Mouse (Mus musculus): ENCODE measurements around the gene Abcb11.
A peak's percentile ranks its signal among the peaks of the same experiment; 100 is the strongest.

Abcb11 gene

DNA sequence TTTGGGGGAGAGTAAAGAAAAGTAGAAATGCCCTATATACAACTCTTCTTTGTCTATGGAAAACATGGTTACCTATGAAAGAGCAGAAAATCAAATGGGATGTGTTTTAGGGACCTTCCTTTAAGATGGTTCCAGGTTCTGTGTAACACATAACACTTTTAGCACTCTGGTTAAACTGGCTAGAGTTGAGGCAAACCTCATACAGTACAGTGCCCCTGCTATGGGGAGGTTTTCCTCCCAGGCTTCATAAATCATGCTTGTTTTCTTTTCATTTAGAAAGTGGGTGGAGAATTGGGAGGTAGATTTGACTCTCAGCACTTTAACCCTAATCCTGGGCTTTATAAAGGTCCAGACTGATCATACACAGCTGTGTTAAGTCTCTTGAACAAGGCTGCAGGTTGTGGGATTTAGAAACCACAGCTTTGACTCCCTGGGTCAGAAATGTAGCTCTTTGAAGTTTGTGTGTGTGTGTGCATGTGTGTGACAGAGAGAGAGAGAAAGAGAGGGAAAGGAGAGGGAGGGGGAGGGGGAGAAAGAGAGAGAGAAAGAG is 78.3 kb downstream of the Abcb11 start:
- no peak for DNase-seq (ENCODE audit: low read depth, low spot score)

DNA sequence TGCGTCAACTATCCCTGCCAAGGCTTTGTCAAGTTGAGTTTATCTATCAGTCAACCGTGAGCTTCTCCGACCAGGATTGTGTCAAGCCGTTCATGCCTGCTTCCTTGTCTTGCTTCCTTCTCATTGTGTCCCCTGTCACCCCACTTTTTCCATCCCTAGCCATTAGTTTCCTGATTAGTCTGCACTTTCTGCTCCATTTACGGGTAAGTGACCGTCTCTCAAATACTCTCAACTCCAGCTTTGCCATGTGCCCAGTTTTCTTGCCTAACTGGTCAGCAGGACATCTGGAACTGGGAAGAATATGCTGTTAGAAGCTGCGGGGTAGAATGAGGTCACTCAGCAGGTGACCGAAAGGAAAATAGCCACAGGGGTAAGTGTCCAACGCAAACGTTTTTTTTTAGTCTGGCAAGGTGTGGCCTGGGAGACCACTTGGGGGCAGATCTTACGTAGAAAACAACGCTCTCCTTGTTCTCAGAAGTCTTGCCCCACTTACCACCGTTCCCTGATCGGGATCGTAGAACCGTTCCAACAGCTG is 94.1 kb downstream of the Abcb11 start:
- DNase-seq (ENCODE audit: low read depth, low spot score) = no peak

DNA sequence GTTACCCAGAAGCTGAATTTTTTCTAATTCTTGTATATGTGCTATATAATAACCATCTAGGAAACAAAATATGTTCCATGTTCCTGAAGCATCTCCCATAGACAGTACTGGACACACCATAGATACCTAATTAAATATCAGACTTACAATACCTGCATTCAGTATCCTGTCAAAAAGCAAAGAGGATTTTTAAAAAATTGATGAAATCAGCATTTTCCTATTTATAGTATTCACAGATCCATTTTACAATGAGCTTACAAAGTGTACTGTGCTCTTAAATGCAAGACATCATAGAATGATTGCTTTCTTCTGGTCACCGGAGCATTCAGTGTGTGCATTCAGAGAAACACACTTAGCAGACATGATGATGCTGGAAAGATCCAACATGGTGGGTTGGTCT is 95.3 kb downstream of the Abcb11 start:
- no peak for DNase-seq (ENCODE audit: low read depth, low spot score)

DNA sequence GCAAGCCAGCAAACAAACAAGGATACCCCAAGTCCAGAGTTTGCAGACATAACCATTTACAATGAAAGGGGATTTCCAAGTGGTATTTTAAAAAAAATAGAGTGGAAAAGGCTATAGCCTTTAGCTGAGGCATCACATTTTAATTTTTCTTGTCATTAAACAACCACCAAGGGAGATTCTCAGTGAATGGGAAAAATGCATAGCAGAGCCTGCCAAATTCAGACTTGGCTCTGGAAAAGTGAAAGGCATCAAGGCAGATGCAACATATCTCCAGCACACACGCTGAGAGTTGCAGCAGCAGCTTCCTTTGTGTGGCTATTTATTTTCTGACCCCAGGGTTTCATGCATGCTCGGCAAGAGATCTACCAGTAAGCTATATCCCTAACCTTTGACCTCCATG is 97.5 kb downstream of the Abcb11 start:
- no peak for DNase-seq (ENCODE audit: low read depth, low spot score)

DNA sequence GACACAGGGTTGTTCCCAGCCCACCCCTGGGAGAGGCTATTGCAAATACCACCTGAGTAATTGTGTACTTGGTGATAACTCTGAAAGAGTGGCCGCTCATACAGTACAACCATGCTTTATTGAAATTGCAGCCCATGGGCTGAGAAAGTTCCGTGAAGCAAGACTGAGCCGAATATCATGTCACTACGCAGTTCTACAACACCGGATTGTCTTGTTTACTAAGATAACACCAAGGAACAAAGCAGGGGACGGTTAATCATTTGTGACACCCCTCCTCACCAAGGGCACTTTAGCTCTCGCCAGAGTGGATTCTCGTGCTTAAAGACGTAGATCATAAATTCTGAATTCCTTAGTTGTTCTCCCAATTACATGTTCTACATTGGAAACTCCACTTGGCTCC is 103.1 kb downstream of the Abcb11 start:
- no peak for DNase-seq (ENCODE audit: low read depth, low spot score)

DNA sequence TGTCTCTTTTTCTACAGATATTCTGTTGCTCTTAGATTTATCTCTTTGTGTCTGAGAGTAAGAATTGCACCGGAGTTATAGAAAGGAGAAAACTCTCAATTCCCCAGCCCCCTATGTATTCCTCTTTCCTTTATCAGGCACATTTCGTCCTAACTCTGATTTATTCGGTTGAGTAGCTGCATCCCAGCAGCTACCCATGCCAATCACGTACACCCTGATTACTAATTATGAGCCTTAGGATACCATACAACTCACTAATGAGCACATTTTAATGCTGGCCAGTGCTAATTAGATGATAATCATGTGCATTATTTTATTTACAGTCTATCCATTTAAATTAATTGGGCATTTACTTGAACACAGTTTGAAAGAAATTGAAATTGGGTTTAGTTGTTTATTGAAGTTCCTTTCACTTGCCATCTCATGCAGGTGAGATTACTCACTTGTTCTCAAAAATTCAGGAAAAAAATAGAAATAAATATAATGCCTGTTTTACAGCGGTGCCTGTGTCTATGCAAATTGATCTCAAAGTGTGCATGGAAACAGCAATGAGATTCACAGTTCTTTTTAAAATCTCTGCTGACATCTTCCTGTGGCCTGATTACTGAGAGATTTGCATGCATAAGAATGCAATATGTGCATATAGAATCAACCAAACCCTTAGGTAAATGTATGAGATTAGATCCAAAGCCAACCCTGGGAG is 107.3 kb downstream of the Abcb11 start:
- DNase-seq (ENCODE audit: low read depth, low spot score) = no peak

DNA sequence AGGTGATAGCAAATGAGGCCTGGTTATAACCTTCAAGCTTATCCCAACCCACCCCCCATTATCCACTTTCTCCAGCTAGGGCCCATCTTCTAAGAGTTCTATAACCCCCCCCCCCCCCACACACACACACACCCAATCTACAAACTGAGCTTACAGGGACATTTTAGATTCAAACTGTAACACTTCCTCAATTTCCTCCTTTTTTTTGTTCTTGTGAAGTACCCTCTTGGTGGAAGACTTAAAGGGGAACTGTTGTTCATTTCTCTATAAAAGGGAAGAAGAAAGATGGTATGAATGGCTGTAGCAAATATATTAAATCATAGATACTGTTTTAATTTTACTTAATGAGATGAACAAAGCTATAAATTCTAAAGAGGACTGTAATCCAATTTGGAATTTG is 110.3 kb downstream of the Abcb11 start:
- no peak for DNase-seq (ENCODE audit: low read depth, low spot score)

DNA sequence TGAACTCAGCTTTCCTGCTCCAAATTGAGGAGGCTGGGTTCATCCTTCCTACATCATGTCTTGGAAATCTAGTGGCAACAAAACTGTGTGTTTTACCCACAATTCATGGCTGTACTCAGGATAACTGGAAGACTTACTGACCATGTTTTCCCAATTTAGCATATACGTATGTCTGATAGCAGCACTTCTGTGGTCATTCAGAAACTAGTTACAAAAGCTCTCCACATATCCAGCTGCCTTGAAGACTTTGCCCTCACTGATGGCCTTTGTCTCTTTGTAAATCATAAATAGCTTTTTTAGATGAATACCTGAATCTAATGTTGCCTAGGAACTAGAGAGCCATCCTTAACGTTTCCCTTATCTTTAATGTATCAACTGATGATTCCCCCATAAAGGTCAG is 112.3 kb downstream of the Abcb11 start:
- DNase-seq (ENCODE audit: low read depth, low spot score) = no peak

DNA sequence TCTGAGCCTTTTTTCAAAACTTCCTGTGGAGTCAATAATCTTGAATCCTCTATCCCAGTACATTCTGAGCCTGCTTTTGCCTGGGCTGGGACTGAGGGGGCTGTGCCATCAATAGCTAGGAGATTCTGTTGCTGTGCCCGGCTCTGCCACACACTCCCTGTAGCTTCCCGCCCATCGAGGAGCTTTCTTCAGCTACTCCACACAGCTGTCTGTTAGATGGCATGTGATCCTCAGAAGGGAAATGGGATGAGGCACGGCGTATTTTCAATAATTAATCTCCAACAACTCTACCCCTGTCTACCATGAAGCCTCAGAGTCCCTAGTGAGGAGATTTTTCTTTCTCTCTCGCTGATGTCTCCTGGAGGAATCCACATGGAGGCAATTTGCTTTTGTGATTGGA is 113.8 kb downstream of the Abcb11 start:
- DNase-seq (ENCODE audit: low read depth, low spot score) = no peak

DNA sequence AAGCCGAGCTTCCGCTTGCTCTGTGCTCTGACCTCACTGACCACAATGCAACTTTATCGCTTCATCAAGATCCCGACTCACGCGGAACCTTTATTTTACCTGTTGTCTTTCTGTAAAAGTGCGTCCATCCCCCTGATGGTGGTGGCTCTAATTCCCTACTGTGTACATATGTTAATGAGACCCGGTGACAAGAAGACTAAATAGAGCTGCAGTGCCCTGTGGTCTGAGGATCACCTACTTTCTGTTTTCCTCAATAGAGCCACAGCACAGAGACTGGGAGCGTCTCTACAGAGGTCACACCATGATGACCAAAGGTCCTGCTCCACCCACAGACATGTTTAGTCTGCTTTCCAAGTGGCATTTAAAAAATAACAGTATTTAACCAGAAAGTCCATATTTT is 115.5 kb downstream of the Abcb11 start:
- DNase-seq (ENCODE audit: low read depth, low spot score) = no peak

DNA sequence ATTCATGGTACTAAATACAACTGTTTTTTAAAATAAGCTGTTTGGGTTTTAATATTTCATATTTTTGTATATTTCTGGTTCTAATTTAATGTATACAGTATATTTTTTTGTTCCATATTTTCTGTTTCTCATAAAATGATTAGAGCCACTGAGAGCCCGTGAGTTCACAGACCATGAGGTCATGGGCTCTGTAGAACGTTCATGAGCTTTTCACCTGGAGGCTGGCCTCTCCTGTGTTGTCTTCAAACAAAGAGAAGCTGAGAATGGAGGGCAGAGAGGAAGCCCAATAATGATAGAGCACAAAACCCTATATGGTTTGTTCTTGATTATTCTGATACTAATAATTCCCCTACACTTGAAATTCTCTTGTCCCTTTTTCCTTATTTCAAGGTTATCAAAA is 117.7 kb downstream of the Abcb11 start:
- DNase-seq (ENCODE audit: low read depth, low spot score) = no peak

DNA sequence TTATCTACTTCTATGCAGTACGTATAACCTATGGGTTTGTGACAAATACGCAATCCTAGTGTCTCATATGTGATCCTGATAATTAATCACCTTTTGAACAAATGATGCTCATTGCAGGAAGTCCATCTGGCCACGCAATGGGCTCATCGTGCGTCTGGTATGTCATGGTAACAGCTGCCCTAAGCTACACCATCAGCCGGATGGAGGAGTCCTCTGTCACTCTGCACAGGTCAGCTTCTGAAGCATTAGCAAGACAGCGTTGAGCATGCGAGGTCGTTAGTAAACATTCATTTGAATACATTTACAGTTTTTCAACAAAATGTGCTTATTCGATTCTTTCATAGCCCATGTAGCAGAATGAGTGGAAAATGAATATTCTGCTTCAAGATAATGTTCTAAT is 119.6 kb downstream of the Abcb11 start:
- DNase-seq (ENCODE audit: low read depth, low spot score) = no peak

DNA sequence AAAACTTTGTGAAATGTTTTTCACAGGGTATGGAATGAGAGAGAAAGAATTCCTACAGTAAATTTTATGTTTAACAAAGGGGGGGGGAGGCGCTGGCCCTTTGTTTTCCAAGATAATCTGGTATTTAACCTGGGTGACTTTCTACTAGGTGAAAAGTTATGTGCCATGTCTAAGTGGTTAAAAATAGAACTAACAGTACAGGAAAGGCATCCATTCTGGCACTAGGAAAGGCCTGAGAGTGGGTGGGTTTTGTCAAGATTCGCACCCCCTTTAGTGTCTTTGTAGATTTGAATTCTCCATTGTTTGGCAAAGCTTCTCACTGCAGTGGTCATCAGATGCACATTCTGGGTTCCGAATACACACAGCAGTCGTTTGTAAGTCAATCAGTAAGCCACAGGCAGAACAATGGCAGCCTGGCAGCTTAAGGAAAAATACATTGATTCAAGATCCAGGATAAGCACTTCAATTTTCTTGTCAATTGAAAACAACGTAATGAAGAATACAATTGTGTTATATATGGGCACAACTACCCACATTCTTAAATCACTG is 120.5 kb downstream of the Abcb11 start:
- DNase-seq (ENCODE audit: low read depth, low spot score) = no peak

DNA sequence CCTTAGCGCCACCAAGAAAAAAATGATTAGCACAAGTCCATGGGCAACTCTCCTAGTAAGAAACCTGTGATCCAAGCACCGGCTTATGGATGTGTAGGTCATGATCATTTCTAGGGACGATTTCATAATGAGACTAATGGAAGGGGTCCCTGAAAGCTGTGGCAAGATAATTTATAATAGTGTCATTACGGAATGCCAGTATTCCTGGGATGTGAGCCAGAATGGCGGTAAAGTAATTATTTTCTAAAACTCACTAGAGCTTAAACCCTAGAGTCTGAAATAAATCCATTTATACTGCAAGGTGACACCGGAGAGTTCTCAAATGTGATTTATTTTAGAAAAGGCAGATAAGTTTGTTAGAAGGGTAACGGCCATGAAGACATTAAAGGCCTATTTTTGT is 127.2 kb downstream of the Abcb11 start:
- DNase-seq (ENCODE audit: low read depth, low spot score) = no peak

DNA sequence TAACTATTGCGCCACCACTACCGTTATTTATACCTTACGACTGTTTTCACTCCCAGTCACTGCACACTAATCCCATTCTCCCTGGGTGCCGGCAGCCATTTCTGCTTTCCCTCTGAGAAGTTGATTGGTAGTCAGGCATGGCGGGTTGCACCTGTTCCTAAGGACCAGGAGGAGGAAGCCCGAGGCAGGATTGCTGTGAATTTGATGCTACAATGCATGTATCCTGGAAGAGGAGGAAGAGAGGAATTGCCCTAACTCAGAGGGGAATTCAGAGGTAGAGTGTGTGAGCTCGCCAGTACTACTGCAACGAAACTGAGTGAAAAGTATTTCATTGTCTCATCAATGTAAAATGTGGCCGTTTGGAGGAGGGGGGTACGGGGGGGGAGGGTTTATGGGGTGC is 129.8 kb downstream of the Abcb11 start:
- DNase-seq (ENCODE audit: low read depth, low spot score) = no peak

DNA sequence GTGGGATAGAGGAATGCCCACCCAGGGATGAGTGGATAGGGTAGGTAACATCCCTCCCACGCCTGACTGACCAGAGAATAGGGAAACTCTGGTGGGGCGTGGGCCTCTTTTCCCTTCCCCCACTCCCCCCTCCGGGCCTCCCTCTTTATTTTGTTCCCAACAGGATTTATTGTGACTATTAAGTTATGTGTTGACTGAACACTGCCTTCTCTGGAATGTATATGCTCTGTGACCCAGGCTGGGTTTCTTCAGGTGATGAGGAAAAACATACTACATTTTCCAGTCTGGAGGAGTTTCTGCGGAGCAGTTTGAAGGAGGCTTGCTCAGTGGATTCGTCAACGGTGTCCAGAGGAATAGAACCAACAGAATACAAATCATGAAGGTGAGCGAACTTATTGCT is 131.6 kb downstream of the Abcb11 start, which contains the start of gene G6pc2:
Gene G6pc2, plus strand, starts transcription at position 301 of the 400 bp plus-strand sequence.
- no peak for DNase-seq (ENCODE audit: low read depth, low spot score)

DNA sequence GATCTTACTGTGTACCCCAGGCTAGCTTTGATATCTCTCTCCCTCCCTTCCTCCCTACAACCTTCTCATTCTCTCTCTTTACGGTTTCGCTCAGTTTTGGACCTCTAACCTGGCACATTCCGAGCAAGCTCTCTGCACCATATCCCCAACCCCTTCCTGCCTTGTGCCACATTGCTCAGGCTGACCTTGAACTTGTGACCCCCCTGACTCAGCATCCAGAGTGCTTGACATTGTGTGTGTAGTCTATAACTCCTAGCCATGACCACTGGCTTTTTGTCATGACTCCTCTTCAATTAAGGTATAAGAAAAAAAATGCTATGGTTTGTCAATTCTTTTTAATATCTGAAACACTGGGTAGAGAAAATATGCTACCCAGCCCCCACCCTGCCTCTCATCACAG is 132.7 kb downstream of the Abcb11 start:
- DNase-seq (ENCODE audit: low read depth, low spot score) = no peak

DNA sequence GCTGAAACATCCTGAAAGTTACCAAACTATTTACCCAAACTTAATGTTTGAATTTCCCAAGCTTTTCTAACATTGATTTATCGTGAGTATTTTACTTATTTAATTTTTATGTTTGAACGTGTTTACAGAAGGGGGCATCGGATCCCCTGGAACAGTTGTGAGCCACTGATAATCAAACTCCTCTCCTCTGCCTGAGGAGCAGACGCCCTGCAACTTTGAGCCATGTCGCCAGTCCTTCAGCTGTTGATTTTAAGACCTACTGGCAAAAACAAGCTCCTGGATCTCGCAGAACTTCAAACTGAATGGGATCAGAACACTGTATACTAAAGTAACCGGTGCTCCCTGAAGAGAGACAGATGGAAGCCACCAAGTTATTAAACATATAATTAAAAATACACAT is 135.9 kb downstream of the Abcb11 start:
- no peak for DNase-seq (ENCODE audit: low read depth, low spot score)

DNA sequence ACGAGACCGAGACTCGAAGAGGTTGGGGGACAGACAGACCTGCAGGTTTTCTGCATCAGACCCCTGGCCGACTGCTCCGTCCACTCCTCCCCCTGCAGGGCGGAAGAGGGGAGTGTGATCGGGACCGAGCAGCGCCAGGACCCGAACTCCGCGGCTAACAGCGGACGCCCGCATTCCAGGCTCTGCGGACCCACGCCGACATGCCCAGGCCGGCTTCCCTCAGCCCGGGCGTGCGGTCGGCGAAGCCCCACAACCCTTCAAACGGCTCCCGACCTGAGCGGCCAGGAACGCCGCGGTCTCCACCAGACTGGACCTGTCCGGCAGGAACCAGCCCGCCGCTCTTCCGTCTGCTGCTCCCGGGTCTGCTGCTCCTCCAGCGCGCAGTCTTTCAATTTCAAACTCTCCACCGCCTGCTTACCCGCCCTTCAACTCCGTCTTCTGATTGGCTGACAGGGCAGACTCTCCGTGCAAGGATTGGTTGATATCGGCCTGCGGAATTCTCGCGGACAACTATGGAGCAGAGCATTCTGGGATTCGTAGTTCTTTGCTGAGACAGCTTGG is 136.5 kb downstream of the Abcb11 start, which contains the start of gene Spc25:
Gene Spc25, minus strand, starts transcription at position 404 of the 561 bp plus-strand sequence.
- DNase-seq (ENCODE audit: low read depth, low spot score) = peak; percentile 75

DNA sequence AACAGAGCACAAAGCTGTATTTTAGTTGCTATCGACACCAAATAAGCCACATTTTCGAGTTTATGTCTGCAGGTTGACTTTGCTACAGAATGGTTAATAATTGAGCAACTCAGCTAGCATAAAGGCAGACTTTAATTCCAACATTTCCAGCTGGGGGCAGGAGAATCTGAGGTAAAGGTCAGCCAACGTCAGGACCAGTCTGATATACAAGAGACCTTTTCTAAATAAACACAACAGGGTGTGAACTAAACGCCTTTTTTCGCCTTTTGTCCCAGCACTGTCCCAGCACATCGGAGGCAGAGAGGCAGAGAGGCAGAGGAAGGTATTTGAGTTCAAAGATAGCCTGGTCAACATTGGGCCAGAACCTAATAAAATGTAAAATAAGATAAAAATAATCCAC is 137.2 kb downstream of the Abcb11 start:
- no peak for DNase-seq (ENCODE audit: low read depth, low spot score)

DNA sequence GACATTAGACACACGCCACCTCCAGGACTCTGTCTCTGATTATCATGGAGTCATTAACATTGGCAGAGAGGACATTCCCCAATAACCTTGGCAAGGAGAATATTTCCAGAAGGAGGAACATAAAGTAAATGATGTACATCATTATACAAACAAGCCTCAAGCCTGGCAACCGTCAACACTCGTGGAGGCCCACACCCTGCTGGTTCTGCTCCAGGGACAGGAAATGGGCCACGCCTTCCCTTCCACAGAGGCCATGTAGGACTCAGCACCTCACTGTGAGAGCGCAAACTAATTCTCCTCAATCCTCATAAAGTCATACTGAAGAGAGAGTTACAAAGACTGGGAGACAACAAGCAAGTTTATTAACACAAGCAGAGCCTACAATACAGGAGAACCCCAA is 148.9 kb downstream of the Abcb11 start:
- DNase-seq (ENCODE audit: low read depth, low spot score) = no peak

DNA sequence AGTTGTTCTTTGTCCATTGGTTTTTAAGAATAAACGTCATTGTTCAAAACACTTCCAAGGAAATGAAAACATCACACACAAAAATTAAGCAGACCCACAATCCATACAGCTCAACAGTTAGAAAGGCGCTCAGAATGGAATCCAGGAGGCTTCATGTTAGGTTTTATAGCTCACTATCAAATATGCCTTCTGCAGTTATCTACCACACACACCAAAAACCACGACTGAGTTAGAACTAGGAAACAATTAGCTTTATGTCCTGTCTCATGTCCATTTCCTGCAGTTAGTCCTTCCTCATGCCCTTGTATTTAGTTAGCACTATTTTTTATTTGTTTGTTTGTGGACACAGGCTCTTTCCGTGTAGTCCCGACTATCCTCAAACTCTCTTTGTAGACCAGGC is 151.4 kb downstream of the Abcb11 start:
- DNase-seq (ENCODE audit: low read depth, low spot score) = no peak

DNA sequence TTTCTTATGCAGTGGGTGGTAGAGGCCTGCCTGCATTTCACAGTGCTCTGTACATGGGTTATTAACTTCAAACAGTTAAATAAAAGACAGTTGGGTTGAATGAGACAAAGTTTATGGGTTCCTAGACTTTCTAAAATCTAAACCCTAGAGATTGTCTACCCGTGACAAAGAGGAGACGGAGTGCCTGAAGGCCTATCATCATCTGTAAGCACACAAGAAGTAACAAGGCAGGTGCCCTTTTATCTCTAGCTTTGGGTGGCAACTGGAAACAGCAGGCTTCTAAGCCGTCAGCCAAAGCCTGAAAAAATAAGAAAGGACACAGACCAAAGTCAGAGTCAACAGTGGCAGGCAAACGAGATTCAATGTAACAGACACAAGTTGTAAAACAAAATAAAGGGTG is 153.2 kb downstream of the Abcb11 start:
- DNase-seq (ENCODE audit: low read depth, low spot score) = no peak
